Mouse (Mus musculus) T-cell, adult 2 months (primary cell): Measurements from ENCODE around the gene Gm13102.
"Not testable (repeated sequence)": the region's sequence is repeated elsewhere in the genome, so short reads cannot be mapped to it uniquely, and the experiment has no call there.

ENCODE experiments used
- DNase-seq: peaks from one replicate; pipeline ENCODE4 v3.0.0; 2022; ENCODE audit warnings: low spot score

Gene Gm13102

DNA sequence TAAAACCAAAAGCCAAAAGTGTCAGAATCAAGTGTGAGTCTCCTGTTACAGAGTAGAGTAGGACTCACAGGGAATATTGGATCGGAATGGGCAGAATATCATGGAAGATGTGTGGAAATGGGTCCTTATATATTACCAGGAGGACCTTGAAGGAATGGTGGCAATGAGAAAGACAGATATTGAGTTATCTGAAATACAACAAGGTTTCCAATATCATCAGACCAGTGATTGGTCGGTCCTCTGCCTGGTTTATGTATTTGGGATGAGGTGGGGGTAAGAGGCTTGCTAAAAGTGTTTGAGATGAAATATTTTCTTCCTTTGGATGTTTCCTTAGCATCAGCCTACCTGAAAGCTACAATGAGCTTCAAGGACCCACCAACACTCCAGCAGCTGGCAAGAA lies at the start of gene Gm13102:
Gene Gm13102 (plus strand): TSS at position 301 of the 400 bp plus-strand sequence.
- not testable (repeated sequence) for DNase-seq

- DNase-seq = not testable (repeated sequence)
These were observed 47.4 kb upstream of the Gm13102 start, which contains the start of gene Pramel4 for GRCm38 (mm10) chr4:144058826-144059225. Gene Pramel4, plus strand, starts transcription at chr4:144059126.
